Mouse (Mus musculus) heart, embryonic 10.5 days (tissue): ENCODE results near the gene Teddm1a. TPM values are rescaled to one million over a fixed set of nuclear protein-coding genes. Genes with fewer than 3 reads are reported as not detected.
A peak's percentile ranks its signal among the peaks of the same experiment; 100 is the strongest.

Experiments used
- DNase-seq: peaks from one replicate; pipeline ENCODE4 v3.0.0-alpha.2; 2017; ENCODE audit warnings: low spot score
- H3K27ac ChIP-seq: fragments of 300-500 bp; sonication (generic); 2 replicates; pipeline ENCODE4 v1.5.1; 2016; ENCODE audit warnings: mild to moderate bottlenecking
- H3K27me3 ChIP-seq: fragments of 300-500 bp; sonication (generic); 2 replicates; pipeline ENCODE4 v1.6.1; 2016; ENCODE audit warnings: mild to moderate bottlenecking; ENCODE audit not compliant: poor library complexity, insufficient read depth, severe bottlenecking
- H3K36me3 ChIP-seq: fragments of 300-500 bp; sonication (generic); 2 replicates; pipeline ENCODE4 v1.6.1; 2016; ENCODE audit warnings: mild to moderate bottlenecking, moderate library complexity
- H3K4me1 ChIP-seq: fragments of 300-500 bp; sonication (generic); 2 replicates; pipeline ENCODE4 v1.6.1; 2016; ENCODE audit warnings: mild to moderate bottlenecking
- H3K4me3 ChIP-seq: fragments of 300-500 bp; sonication (generic); 2 replicates; pipeline ENCODE4 v1.5.1; 2016; ENCODE audit warnings: mild to moderate bottlenecking, moderate library complexity
- H3K9me3 ChIP-seq: fragments of 300-500 bp; sonication (generic); 2 replicates; pipeline ENCODE4 v1.6.1; 2016; ENCODE audit warnings: mild to moderate bottlenecking, moderate library complexity
- WGBS: fragments of 180-500 bp; shearing (Covaris S2); methylation state at CpG from one replicate; pipeline ENCODE4 v1.1.7; 2016; 5-methylcytosine and 5-hydroxymethylcytosine counted together
- polyA plus RNA-seq: library from polyadenylated mRNA; unstranded; fragments of >200 nt; fragmentation: Nextera tagmentation; extraction: Ambion mirVana; gene quantifications from 2 replicates; pipeline ENCODE4 v1.2.1, GENCODE M21; 2016

Teddm1a gene
- polyA plus RNA-seq, 1 experiment from 2014 or later, result not detected

DNA sequence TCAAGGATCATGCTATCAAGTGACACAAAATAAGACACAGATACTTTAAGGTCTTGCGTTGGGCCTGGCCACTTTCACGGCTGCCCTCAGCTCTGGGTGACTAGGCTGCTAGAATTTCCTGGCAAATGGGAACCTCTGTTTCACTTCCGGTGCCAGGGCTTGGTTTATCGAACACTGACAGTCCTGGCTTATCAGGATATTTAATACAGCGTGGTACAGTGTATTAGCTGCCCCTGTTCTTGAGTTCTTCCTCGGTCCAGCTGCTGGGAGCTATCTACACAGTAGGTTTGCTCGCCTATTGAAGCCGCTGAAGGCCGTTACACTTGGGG lies 18.4 kb downstream of the Teddm1a start:
- no peak overlapping the region for H3K4me3 ChIP-seq
- no peak overlapping the region for H3K27ac ChIP-seq
- no peak for DNase-seq
- H3K4me1 ChIP-seq, result no peaks in the 10 kb centered on the region
- no peaks in the 10 kb centered on the region for H3K27me3 ChIP-seq
- H3K9me3 ChIP-seq, result no peaks in the 10 kb centered on the region
- 91% methylated on average over 9 of the region's 9 CpGs for WGBS
- H3K36me3 ChIP-seq, result peaks cover 57% of the 10 kb centered on the region

DNA sequence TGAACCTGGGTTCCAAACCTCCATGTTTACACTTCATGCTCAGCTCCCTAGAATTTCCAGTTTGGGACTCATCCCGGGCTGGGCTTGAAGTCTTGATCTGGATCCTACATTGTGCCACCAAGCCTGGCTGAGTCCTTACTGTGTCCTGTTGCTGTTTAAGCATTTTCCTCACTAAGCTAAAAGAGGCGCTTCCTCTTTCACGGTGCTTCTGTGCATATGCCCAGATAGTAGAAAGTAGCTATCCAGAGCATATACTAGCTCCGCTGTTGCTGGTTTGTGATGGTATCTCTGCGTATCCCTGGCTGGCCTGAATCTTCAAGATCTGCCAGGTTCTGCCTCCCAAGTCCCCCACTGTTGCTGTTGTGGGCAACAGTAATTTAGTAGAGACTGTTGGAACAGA lies 18.9 kb downstream of the Teddm1a start:
- peaks cover 52% of the 10 kb centered on the region for H3K36me3 ChIP-seq

DNA sequence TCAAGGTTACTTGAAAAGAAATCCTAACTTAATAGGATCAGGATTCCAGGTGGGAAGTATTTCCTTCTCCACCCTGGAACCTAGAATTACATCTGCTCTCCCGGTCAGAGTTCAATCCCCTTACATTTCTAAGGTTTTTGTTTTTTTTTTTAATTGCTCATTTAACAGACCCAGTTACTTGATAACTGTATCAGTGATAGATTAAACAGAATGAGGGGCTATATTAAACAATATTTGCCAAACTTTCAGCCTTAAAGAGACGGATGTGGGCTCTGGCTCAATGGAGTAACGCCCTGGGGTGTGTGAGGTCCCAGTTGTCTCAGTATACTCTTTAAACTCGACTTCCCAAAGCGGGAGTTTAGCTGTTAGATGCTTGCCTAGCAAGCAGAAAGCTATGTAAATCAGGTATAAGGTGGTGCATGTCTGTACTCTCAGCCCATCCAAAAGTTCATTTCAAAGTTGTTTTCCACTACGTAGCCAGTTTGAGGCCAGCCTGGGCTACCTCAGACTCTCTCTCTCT lies 19.8 kb downstream of the Teddm1a start:
- DNase-seq, result no peak
- no peaks in the 10 kb centered on the region for H3K4me1 ChIP-seq
- no peaks in the 10 kb centered on the region for H3K9me3 ChIP-seq
- peaks cover 43% of the 10 kb centered on the region for H3K36me3 ChIP-seq
- no peaks in the 10 kb centered on the region for H3K27me3 ChIP-seq
- WGBS, result 84% methylated on average over 6 of the region's 6 CpGs
- no peak overlapping the region for H3K27ac ChIP-seq
- no peak overlapping the region for H3K4me3 ChIP-seq

More for the DNA sequence above, 18.9 kb downstream of the Teddm1a start:
- Histone ChIP-seq H3K4me1 (no peaks in the 10 kb centered on the region), H3K27me3 (no peaks in the 10 kb centered on the region), H3K27ac (no peak overlapping the region), H3K4me3 (no peak overlapping the region), H3K9me3 (no peaks in the 10 kb centered on the region)
- 89% methylated on average over 5 of the region's 5 CpGs for WGBS
- no peak for DNase-seq

DNA sequence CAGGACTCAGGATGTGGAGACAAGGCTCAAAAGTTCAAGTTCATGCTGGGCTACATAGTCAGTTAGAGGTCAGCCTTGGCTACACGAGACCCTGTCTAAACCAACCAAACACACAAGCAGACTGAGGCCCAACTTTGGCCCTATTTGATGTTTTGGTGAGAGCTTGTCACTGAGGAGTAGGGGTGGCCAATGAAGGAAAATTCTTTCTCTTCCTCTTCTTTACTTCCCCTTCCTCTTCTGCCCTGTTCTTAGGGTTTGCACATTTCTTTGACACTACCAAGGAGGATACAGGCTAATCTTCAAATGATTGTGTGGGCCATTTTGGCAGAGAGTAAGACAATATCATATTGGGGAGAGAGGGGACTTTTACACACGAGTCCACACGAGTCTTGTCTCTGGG lies 22.3 kb downstream of the Teddm1a start:
- no peak for DNase-seq
- Histone ChIP-seq H3K36me3 (peaks cover 18% of the 10 kb centered on the region), H3K9me3 (no peaks in the 10 kb centered on the region), H3K4me3 (no peak overlapping the region), H3K4me1 (peaks cover 6% of the 10 kb centered on the region; the same call in 1 of the 2 replicates), H3K27me3 (no peaks in the 10 kb centered on the region), H3K27ac (no peak overlapping the region)
- 69% methylated on average over 3 of the region's 3 CpGs for WGBS

DNA sequence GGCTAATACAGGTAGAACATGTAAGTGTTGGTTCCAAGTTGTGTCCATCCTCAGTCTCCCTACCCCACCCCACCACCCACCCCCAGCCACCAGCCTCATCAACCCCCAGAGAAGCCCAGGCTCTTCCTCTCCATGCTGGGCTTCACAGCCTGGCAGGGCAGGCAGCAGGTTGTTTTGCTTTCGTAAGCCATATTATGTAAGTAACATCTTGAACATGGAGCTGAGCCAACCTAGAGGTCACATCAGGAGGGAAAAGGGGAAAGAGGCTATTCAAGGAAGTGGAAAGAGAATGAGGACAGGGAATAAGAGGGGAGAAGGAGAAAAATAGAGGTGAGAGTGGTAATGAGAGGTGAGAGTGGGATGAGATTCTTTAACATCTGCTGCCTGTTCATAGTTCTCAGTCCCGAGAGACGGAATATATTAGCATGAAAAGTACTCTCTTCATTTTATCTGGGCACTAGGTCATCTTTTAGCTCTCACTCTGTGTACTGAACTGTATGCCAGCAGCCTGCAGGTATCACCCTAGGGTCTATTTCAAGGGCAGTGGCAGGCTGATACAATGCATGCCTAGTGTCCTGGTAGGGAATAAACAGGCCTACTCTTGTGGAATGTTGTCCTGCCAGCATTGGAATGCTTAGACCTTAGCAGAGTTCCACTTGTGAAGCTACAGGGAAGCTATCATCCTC lies 27.1 kb downstream of the Teddm1a start:
- H3K27me3 ChIP-seq, result no peaks in the 10 kb centered on the region
- no peaks in the 10 kb centered on the region for H3K36me3 ChIP-seq
- H3K4me3 ChIP-seq, result no peak overlapping the region
- peak overlapping the region; percentile 56; the same call in 1 of the 2 replicates for H3K27ac ChIP-seq
- peaks cover 25% of the 10 kb centered on the region for H3K4me1 ChIP-seq
- DNase-seq, result no peak
- H3K9me3 ChIP-seq, result no peaks in the 10 kb centered on the region
- 69% methylated on average over 3 of the region's 3 CpGs for WGBS

DNA sequence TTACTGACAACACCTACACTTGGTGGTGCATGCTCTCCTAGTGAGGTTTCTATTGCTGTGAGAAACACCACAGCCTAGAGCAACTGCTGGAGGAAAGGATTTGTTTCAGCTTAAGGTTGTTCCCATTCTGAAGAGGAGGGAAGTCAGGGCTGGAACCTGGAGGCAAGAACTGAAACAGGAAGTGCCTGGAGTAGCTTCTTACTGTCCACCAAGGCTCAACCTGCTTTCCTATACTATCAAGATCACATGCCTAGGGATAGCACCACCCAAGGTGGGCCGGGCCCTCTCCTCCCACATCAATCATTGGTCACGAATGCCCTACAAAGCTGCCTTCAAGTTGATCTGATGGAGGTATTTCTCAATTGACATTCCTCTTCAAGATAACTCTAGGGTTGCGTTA lies 30.1 kb downstream of the Teddm1a start:
- Histone ChIP-seq H3K4me1 (peaks cover 25% of the 10 kb centered on the region), H3K27me3 (no peaks in the 10 kb centered on the region), H3K9me3 (no peaks in the 10 kb centered on the region), H3K36me3 (no peaks in the 10 kb centered on the region), H3K27ac (no peak overlapping the region), H3K4me3 (no peak overlapping the region)
- WGBS, result 87% methylated on average over 3 of the region's 3 CpGs
- DNase-seq, result no peak

DNA sequence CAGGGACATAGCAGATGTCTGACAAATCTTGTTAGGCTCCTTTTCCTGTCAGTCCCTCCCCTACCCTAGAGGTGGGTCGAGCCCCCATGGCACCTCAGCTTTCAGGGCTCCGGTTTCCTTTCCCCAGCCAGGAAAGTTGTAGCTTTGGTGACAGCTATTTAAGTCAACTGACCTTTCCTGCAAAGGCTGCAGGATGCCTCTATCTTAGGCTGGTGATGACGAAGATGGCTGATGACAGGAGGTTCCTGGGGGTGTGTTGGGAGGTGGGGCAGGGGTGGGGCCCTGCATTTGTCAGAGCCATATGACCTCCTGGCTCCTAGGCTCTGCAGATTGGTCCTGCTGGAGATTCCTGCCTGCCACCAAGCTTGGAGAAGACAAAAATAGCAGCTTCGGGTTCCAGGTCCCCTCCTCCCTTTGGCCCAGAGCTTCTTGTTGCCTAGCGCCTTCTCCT lies 31.1 kb downstream of the Teddm1a start:
- DNase-seq, result peak; percentile 90
- peak overlapping the region; percentile 37 for H3K27ac ChIP-seq

DNA sequence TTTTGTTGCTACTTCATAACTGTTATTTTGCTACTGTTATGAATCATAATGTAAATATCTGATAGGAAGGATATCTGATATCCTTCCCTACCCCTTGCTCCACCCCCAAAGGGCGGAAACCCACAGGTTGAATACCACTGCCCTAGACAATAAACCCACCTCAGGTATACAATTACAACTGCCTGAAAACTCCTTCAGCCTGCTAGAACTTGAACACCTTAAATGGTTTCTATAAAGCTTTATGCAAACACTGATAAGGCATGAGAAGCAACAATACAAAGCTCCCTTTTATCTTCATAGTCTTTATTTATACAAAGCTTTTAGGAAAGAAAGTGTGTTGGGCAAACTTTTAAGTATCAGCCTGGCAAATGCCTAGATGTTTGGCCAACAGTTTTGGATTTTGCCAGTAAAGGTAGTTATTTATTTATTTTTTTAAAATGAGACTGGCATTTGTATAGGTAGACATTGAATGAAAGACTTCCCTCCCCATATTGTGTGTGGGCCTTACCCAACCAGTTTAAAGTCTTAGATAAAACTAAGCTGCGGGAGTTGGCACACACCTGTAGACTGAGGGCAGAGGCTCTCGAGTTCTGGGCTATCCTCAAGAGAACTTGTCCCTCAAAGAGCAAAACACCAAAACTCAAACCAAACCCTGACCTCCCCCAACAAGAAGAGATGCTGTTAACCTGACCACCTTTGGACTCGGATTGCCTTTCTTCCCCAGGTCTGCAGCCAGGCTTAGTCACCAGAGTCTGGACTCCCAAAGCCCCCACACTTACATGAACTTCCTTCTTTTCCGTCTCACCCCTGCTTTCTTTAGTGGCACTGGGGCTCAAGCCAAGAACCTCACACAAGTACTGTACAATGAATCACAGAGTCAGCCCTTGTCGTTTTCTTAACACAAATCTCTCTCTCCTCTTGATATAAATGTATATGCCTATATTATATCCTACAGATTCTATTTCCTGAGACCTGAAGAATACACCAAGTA lies 33.1 kb downstream of the Teddm1a start:
- no peak overlapping the region for H3K4me3 ChIP-seq
- no peak for DNase-seq
- no peaks in the 10 kb centered on the region for H3K27me3 ChIP-seq
- H3K36me3 ChIP-seq, result no peaks in the 10 kb centered on the region
- whole genome bisulfite sequencing, result 84% methylated on average over 6 of the region's 6 CpGs
- peaks cover 13% of the 10 kb centered on the region for H3K4me1 ChIP-seq
- H3K9me3 ChIP-seq, result no peaks in the 10 kb centered on the region
- no peak overlapping the region for H3K27ac ChIP-seq

More for the DNA sequence above, 31.1 kb downstream of the Teddm1a start:
- WGBS, result 12% methylated on average over 5 of the region's 5 CpGs
- Histone ChIP-seq H3K27me3 (no peaks in the 10 kb centered on the region), H3K4me3 (no peak overlapping the region), H3K4me1 (peaks cover 25% of the 10 kb centered on the region), H3K36me3 (no peaks in the 10 kb centered on the region), H3K9me3 (no peaks in the 10 kb centered on the region)

DNA sequence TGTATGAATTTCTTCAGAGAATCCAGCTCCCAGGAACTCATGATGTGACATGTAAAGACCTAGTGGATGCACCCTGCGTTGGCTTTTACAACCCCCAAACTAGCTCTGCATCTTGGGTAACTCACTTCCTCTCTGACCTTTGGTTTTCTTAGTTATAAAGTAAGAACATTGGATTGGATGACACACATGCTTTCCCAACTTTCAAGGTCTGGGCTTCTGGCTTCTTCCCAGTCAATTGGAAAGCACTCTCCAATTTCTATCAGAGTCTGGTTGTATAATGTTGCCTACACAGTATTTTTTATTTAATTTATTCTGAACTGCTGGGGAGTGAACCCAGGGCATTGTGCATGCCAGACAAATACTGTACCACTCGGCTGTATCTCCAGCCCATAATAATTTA lies 38.9 kb downstream of the Teddm1a start:
- DNase-seq, result no peak
- Histone ChIP-seq H3K4me3 (no peak overlapping the region), H3K27ac (no peak overlapping the region), H3K9me3 (no peaks in the 10 kb centered on the region), H3K27me3 (no peaks in the 10 kb centered on the region), H3K36me3 (no peaks in the 10 kb centered on the region), H3K4me1 (no peaks in the 10 kb centered on the region)
- 81% methylated on average over 2 of the region's 2 CpGs for WGBS

DNA sequence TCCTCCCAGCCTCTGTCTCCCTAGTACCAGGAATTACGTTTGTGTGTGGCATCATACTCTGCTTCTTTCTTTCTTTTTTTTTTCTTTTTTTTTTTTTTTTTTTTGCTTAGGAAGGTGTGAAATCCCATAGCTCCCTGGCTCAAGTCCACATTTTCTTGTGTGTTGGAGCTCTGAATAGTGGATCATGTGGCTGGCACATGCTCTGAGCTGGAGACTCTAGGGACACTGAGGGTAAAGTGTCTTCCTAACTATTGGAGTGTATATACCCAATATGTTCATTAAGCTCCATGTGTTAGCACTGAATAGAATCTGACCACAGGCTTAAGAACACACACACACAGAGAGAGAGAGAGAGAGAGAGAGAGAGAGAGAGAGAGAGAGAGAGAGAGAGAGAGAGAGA lies 42.2 kb downstream of the Teddm1a start:
- H3K36me3 ChIP-seq, result no peaks in the 10 kb centered on the region
- whole genome bisulfite sequencing, result 71% methylated on average over 1 of the region's 1 CpGs
- DNase-seq, result no peak

DNA sequence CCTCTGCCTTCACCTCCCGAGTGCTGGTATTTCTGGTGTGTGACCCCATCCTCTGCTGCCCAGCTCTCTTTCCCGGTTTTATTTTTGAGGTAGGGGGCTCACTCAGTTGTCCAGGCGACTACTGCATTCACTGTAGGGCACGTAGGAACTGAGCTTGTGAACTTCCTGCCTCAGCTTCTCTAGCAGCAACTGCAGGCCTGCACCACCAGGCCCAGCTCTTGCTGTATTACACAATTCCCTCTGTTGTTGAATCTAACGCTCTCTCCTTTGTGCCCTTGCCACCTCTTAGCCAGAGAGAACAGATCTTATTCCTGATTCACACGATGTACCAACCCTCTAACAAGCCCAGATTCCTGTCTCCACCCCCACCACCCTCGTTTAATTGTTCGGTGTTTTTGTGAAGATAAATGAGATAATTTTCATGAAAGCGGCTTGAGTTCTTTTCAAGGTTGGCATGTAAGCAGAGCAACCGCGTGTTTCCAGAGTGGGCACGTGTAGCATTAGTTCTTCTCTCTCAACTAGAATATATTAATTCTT lies 44.4 kb downstream of the Teddm1a start:
- no peaks in the 10 kb centered on the region for H3K27me3 ChIP-seq
- H3K9me3 ChIP-seq, result no peaks in the 10 kb centered on the region
- H3K27ac ChIP-seq, result no peak overlapping the region
- no peak overlapping the region for H3K4me3 ChIP-seq
- H3K36me3 ChIP-seq, result no peaks in the 10 kb centered on the region
- DNase-seq, result no peak
- H3K4me1 ChIP-seq, result no peaks in the 10 kb centered on the region
- 74% methylated on average over 12 of the region's 12 CpGs for WGBS

More for the DNA sequence above, 42.2 kb downstream of the Teddm1a start:
- no peak overlapping the region for H3K4me3 ChIP-seq
- H3K27ac ChIP-seq, result no peak overlapping the region
- H3K9me3 ChIP-seq, result no peaks in the 10 kb centered on the region
- no peaks in the 10 kb centered on the region for H3K4me1 ChIP-seq
- H3K27me3 ChIP-seq, result no peaks in the 10 kb centered on the region

DNA sequence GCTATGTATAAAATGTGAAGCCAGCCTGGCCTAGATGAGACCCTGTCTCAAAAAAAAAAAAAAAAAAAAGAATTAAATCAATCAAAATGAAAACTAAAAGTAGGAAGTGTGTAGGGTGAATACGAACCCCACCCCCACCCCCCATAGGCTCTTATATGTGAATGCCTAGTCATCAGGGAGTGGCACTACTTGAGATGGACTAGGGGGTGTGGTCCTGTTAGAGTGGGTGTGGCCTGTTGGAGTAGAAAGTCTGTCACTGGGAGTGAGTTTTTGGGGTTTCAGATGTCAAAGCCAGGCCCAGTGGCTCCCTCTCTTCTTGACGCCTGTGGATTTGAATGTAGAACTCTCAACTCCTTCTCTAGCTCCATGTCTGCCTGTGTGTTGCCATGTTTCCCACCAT lies 45.5 kb downstream of the Teddm1a start:
- Histone ChIP-seq H3K4me3 (no peak overlapping the region), H3K27me3 (no peaks in the 10 kb centered on the region)
- 100% methylated on average over 2 of the region's 2 CpGs for WGBS

DNA sequence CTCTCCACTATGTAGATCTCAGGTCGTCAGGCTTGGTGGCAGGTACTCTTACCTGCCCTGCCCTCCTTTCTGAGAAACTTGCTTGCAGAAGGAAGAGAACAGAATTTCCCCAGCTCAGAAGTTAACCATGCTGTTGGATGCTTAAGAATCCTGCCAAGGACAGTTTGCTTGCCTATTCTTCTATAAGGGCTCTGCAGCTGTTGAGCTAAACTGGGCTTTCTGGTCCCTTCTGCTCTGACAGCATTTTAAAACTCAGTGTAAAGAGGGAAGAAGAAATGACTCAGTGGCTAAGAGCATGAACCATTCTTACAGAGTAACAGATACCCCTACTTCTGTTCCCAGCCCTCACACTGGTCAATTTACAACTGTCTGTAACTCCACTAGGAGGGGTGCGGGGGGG lies 49.4 kb downstream of the Teddm1a start:
- peak; percentile 50 for DNase-seq
- Histone ChIP-seq H3K27me3 (no peaks in the 10 kb centered on the region), H3K36me3 (no peaks in the 10 kb centered on the region), H3K27ac (no peak overlapping the region), H3K9me3 (no peaks in the 10 kb centered on the region), H3K4me3 (no peak overlapping the region), H3K4me1 (no peaks in the 10 kb centered on the region)
- WGBS, result 86% methylated on average over 2 of the region's 2 CpGs

More for the DNA sequence above, 45.5 kb downstream of the Teddm1a start:
- Histone ChIP-seq H3K9me3 (no peaks in the 10 kb centered on the region), H3K4me1 (no peaks in the 10 kb centered on the region), H3K27ac (no peak overlapping the region), H3K36me3 (no peaks in the 10 kb centered on the region)
- no peak for DNase-seq
